Mouse (Mus musculus) ovary, adult 18-20 months (tissue): ENCODE measurements at regions not wholly inside any gene's neighbourhood (a gene's known extent, or its start where the extent isn't known, plus 50 kb on each side); places are given as distances from the start of the nearest gene placed in this dataset.

Source experiments
- DNase-seq: peaks from one replicate; pipeline ENCODE4 v3.0.0; 2022; ENCODE audit warnings: low spot score, mixed read lengths

DNA sequence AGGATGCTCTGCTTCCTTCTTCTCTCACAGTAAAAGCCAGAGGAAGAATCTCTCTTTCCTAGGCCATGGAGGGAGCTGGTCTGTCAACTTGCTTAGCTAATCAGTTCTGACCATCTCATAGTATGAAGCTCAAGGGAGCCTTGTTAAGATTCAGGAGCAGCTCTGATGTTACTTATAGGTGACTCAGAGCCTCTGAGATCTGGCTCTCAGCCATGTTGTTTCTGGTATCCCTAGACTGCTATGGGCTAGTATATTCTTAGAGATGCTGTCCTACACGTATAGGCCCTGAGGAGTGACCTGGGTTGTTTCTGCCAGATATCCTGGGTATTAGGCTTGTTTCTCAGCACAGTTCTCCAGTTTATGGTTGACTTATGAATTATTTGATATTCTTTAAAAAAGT lies 160.9 kb downstream of the 4930564D02Rik start:
- DNase-seq: no peak

- no peak for DNase-seq
Observed at GRCm38 (mm10) chr3:105228401-105228800, 161.8 kb downstream of the 4930564D02Rik start.

DNA sequence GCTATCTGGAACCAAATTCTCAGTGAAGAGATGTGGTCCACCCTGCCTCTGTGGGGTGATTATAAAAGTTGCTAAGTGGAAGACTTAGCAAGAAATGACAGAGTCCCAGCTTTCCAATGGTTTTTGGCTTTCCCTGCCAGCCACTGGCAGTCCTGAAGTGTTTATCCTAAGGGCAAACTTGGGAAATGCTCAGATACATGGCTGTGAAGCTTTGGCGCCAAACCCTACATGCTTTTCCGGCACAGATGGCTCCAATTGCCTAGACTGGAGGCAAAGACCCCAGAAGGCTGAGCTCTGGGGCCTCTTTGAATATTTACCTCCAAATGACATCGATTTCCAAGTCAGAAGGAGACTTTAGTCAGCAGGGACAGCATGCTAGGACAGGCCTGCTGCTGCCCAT lies 174.4 kb downstream of the 4930564D02Rik start:
- no peak for DNase-seq

DNA sequence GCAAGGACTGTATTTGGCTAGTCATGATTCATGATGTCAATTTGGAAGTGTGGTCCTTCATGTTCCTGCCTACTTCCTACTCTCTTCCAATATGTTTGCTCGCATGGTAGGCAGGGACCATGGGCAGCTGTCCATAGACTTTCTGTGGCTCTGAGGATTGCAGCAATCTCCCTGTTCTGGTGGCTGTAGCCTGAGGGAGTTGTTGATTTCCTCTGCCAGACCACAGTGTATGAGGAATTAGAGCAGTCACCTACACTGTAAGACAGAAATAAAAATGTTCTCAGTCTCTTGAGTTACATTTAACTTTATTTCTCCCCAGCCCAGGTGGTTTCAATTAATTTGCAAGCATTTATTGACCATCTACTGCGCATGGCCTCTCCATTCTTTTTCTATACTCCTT lies 190.5 kb downstream of the 4930564D02Rik start:
- DNase-seq: no peak

GRCm38 (mm10) chr3:105275241-105275640 lies 176.9 kb upstream of the Kcnd3 start:
- peak; percentile 17 for DNase-seq

DNA sequence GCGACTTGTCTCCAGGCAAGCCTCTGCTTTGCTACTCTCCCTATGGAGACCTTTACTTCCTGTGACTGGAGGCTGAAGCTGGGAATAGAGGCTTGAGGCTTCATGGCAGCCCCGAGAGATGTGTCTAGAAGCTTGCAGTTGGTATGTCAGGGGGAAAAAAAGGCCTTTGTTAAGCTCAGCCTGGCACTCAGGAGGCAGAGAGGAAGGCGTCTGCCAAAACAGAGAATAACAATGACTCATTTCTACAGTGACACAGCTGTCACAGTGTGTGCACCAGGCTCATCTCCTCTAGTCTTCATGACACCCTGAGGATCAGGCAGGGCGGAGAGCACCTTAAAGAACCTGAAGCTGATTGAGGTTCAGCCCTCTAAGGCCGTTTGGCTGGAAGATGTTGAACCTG lies 171.2 kb upstream of the Kcnd3 start:
- no peak for DNase-seq

GRCm38 (mm10) chr3:105281686-105282085 lies 170.4 kb upstream of the Kcnd3 start:
- DNase-seq: no peak

DNA sequence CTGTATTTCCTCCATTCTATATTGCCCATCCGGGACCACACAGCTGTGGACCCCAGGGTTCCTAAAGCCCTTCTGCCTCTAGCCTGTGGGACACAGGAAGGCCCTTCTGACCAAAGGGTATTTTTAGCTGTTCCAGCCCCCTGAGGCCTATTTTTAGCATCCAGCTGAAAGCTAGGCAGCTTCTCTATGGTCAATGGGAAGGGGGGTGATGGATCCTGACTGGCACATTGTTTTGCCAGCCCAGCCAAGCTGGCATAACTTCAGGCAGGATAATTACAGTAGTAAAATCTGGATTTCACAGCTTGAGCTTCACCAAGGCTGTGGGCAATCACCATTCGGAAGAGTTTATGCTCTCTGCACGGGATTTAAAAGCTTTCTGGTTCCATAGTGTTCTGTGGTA lies 153.9 kb upstream of the Kcnd3 start:
- no peak for DNase-seq

- DNase-seq: no peak
Observed at GRCm38 (mm10) chr3:105300693-105301548, 151.2 kb upstream of the Kcnd3 start.

DNA sequence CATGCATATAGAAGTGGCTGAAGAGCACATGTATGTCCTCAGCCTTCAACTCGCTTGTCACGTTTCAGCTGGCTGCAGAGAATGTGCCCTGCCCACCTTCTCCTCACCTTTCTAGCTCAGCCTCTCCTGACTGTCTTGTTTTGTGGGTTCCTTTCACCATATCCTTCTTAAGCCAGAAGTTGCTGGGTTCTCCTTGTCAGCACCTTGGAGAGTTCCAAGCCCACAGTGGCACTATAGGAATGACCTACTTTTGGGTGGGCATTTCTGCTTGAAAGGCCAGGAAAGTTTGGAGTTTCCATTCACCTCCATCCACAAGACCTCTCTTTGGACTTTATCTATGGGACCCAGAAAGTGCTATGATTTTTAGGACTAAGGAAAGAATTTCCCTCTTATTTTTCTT lies 144.5 kb upstream of the Kcnd3 start:
- DNase-seq: no peak

DNA sequence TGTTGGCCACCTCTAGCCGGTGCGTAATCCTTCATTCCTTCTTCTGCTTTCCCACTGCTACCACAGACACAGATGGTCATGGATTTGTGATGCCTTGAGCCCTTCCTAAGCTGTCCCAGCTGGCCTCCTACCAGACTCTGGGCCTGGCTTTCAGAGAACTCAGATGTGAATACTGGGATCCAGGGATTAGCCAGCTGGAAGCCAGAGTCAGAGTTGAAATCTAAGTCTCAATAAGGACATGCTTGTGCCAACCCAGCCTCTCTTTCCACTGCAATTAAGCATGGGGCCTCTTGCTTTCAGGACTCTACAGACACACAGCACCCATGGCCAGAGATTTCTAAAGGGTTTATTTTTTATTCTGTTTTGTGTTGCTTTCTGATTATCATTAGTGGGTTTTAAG lies 143.1 kb upstream of the Kcnd3 start:
- DNase-seq: no peak

DNA sequence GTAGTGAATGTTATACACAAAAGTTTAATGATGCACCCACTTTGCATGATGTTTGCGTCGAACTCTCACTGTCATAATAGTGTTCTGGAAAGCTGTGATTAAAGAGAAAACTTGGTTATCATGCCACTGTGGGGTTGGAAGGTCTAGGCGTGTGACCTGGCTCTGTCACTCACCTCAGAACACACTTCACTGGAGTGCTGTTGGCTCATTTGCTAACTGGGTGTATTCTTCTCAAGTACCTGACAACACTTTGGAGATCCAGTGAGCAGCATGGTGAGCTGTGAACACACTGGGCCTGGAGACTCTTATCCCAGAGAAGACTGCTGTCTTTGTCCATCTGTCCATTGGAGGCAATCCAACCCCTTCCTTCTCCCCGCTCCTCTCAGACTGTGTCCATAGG lies 98.9 kb upstream of the Kcnd3 start:
- DNase-seq: no peak

GRCm38 (mm10) chr3:105354123-105354931 lies 97.8 kb upstream of the Kcnd3 start:
- no peak for DNase-seq

GRCm38 (mm10) chr3:105357511-105357910 lies 94.6 kb upstream of the Kcnd3 start:
- no peak for DNase-seq

DNA sequence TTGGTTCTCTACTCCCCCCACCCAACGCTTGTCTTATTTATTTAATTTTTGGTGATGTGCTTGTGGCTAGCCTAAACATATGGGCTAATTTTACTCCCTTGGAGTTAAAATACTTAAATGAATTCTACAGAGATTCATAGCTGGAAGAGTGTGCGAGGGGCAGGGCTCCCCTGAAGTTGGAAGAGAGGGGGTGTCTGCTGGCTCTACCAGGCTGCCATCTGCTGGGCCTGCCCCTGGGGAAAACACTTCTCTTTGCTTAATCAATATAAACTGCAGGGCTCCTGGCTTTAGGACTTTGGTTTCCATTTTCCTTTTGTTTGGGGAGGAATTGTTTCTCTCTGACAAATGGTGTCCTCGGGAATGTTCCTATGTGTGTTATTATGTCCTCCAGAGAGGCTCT lies 92.5 kb upstream of the Kcnd3 start:
- no peak for DNase-seq

GRCm38 (mm10) chr3:105364685-105365084 lies 87.4 kb upstream of the Kcnd3 start:
- no peak for DNase-seq

GRCm38 (mm10) chr3:105366806-105367205 lies 85.3 kb upstream of the Kcnd3 start:
- DNase-seq: no peak

DNA sequence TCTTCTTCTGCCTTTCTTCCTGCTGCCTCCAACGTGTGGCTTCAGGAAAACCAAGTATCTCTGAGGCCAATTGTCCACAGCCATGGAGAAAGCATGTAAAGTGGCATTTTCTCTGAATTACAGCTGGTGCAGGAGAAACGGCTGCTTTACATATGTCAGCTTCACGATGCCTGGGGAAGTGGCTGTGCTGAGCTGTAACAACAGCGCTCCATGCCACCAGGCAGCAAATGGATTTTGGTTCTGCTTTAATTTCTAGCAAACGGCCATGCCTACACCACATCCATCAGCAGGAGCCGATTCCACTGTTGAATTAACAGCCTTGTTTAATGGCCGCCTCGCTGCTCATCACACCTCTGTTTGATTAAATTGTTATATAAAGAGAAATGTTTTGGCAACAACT lies 84.2 kb upstream of the Kcnd3 start:
- no peak for DNase-seq

- no peak for DNase-seq
Observed at GRCm38 (mm10) chr3:105372371-105372828, 79.7 kb upstream of the Kcnd3 start.

GRCm38 (mm10) chr3:105374306-105374705 lies 77.8 kb upstream of the Kcnd3 start:
- DNase-seq: no peak

GRCm38 (mm10) chr3:105374836-105375235 lies 77.3 kb upstream of the Kcnd3 start:
- peak; percentile 6 for DNase-seq

DNA sequence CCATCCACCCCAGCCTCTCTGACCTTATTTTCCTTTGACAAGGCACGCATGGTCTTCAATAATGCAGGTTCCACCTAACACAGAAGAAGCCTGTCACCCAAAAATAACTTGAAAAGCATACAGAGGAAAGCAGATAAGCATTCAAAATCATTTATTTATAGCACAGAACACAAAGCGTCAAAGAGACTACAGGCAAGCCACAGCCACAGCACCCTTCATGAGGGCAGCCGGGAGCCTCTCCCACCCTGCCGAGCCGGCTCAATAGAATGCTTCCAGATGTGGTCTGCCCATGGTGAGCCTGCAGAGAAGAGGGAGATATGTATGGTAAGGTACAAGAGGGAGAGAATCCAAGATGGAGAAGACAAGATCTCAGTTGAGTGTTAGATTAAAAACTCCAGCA lies 76.7 kb upstream of the Kcnd3 start:
- no peak for DNase-seq

DNA sequence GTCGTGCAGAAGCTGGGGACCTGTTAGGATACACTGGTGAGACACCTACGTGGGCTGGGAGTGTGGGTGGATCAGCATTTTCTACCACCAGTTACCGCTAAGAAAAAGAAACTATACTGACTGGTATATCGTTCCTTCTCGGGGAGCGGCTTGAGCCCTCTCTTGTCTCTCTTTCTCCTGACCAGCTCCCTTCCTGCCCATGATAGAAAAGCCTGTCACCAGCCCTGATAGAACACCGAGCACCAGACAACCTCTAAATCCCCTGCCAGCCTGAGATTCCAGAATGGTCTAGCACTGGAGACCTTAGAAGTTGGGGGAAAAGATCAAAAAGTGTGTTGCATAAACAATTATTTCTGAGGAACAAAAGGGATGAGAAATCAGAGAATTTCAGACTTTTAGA lies 76.3 kb upstream of the Kcnd3 start:
- no peak for DNase-seq
